Mouse (Mus musculus): Measurements from ENCODE around the gene Rps29.
"Not testable (repeated sequence)": the region's sequence is repeated elsewhere in the genome, so short reads cannot be mapped to it uniquely, and the experiment has no call there.

The Rps29 gene

GRCm38 (mm10) chr12:69179371-69179770 lies 20.4 kb upstream of the Rps29 start:
- DNase-seq (ENCODE audit: low spot score in 2 of 2) = no peak

DNA sequence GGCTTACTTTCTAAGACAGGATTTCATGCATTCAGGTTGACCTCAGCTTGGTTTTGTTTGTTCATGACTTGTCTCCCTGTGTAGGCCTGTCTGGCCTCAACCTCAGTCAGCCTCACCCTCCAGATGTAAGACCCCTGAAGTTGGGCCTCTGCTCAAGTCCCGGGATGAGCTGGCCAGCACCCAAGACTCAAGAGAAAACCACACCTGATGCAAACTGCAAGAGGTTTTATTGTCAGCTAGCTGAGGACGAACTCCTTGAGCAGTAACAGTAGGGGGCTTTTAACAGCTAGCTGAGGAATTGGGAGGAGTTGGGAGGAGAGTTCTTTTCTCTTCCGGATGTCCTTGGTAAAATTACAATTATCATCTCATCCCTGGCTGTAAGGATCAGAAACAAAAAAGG lies 18.5 kb upstream of the Rps29 start:
- no peak for DNase-seq (ENCODE audit: low spot score in 2 of 2)

- DNase-seq (ENCODE audit: low spot score in 2 of 2) = no peak
Measured at GRCm38 (mm10) chr12:69175975-69176374, 17.0 kb upstream of the Rps29 start.

- DNase-seq (ENCODE audit: low spot score in 2 of 2) = no peak
Measured at GRCm38 (mm10) chr12:69171307-69171706, 12.3 kb upstream of the Rps29 start.

DNA sequence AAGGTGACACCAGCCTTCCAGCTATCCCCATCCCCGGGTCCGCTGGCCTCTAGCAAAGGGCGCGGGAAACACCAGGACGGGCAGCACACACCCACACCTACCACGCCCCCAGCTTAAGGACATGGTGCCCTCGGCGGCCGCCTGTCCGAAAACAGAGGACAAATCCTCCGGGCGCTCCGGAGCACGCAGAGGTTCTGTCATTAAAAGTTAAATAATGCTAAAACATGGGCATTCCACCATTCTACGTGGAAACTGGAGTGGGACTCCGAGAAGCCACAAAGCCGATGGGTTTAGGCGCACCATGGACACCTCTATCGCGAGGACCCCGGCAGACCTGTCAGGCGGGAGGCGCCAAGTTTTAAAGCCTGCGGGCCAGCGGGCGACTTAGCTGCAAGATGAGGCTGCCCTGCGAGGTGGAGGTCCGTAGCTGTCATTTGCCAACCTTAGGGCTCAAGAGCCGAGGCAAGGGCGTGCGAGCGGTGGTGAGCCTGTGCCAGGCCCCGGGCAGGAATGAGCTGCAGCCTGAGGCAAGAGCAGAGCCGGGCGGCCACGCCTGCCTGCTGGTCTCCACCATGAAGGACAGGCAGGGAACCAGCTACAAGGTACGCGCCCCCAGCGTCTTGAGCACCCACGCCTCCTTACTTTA lies 9.6 kb upstream of the Rps29 start, which contains the start of gene Lrr1:
Gene Lrr1 (plus strand): TSS at position 354 of the 646 bp plus-strand sequence.
- DNase-seq (ENCODE audit: low spot score in 2 of 2) = peak; percentile 82 to 86

DNA sequence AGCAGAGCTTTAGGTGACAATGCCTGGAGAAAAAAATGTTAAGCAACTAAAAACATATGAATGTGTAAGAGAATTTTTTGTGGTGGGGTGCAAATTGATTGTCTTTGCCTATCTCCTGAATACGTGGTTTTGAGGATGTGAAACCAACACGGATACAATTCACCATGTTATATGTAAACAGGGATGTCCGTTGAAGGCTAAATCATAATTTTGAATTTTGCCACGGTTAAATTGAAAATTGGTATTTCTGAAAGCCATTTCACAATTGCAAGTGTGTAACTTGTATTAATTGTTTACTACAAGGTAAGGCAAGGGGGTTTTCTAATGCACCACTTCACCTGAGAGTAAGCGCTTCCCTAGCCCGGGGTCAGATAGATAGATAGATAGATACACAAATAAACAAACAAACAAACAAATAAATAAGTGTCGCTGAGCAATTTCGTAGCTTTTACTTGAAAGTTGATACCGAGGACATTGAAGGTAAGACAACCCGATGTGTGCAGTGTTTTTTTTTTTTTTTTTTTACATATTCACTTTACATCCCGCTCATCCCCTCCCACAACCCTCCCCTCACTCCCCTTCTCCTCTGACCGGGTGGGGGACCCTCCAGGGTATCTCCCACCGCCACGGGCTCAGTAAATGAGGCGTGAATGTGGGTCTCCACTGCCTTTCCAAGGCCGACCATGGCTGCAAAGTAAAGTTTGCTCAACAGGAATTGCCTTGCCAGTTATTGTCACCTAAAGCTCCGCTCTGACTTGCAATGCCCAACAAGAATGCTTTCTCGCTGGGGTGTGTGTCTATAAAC lies 8.9 kb upstream of the Rps29 start:
- DNase-seq (ENCODE audit: low spot score in 2 of 2) = no peak

- not testable (repeated sequence) for DNase-seq (ENCODE audit: low spot score in 2 of 2)
Measured at GRCm38 (mm10) chr12:69166861-69167581, 8.0 kb upstream of the Rps29 start.

GRCm38 (mm10) chr12:69164904-69165303 lies 5.9 kb upstream of the Rps29 start:
- DNase-seq (ENCODE audit: low spot score in 2 of 2) = no peak

DNA sequence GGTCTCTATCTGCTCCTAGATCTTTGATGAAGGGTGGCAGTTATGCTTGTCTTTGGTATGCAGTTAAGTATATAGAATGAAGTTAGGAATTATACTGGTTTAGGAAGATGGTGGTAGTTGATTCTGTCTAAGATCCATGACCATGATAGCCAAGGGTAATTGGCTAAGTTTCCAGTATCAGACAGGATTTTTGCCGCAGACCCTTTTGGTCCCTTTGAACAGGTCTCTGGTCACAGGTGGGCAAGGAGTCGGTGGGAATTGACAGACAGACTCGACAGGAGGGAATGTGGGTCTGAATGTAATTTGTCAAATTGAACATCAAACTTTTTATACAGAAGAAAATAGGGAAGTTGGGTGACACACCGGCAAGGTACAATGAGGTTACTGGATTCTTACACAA lies 4.6 kb upstream of the Rps29 start:
- not testable (repeated sequence) for DNase-seq (ENCODE audit: low spot score in 2 of 2)

DNA sequence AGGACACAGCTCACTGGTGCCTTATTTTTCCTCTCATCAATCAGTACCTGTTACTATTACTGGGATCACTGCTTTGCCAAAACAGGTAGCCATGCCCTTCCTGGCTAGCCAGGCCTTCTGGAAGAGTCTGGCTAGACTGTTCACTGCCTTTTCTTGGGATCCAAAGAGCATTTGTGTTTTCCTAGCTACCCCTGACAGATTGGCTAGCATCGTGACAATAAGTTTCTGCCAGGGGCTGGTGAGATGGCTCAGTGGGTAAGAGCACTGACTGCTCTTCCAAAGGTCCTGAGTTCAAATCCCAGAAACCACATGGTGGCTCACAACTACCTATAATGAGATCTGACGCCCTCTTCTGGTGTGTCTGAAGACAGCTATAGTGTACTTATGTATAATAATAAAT lies 1.7 kb upstream of the Rps29 start:
- DNase-seq (ENCODE audit: low spot score in 2 of 2) = not testable (repeated sequence)

DNA sequence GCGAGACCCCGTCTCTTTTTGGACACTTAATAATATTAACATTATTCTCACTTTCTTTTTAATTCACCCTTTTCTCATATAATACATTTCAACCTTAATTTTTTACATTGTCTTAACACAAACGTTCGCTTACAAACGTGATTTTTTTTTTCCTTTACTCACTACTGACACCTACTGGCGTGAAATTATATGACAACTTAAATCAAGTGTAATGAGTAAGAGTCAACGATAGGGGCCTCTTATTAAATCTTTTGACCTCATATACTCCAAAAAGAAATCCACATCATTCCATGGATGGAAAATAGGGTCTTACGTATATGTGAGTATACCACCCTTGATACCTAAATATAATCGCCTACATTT lies 573 bp upstream of the Rps29 start:
- DNase-seq (ENCODE audit: low spot score in 2 of 2) = no peak

GRCm38 (mm10) chr12:69158366-69158764 lies 621 bp downstream of the Rps29 start:
- no peak for DNase-seq (ENCODE audit: low spot score in 2 of 2)

GRCm38 (mm10) chr12:69157107-69157506 lies 1.9 kb downstream of the Rps29 start:
- no peak for DNase-seq (ENCODE audit: low spot score in 2 of 2)

GRCm38 (mm10) chr12:69156436-69156835 lies 2.5 kb downstream of the Rps29 start:
- DNase-seq (ENCODE audit: low spot score in 2 of 2) = no peak

GRCm38 (mm10) chr12:69155923-69156322 lies 3.1 kb downstream of the Rps29 start:
- DNase-seq (ENCODE audit: low spot score in 2 of 2) = no peak

GRCm38 (mm10) chr12:69150049-69150448 lies 8.9 kb downstream of the Rps29 start:
- DNase-seq (ENCODE audit: low spot score in 2 of 2) = no peak

DNA sequence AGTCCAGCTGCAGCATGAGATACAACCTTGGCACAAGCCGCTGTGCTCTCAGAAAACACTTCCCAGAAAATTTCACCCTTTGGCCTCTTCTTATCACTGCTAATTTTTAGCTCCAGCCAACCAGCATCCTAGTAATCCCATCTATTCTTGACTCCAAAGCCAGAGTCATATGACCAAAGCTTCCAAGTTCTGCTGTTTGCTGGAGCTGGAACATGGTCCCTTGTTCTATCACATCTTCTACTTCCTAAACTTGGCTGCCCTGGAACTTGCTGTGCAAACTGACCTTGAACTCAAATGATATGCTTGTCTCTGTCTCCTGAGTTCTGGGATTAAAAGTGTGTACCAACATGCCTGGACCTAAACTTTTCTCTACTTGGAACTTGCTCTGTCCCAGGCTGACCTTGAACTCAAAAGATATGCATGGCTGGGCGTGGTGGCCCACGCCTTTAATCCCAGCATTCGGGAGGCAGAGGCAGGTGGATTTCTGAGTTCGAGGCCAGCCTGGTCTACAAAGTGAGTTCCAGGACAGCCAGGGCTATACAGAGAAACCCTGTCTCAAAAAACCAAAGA lies 11.7 kb downstream of the Rps29 start:
- DNase-seq (ENCODE audit: low spot score in 2 of 2) = no peak

GRCm38 (mm10) chr12:69143460-69143859 lies 15.5 kb downstream of the Rps29 start:
- no peak for DNase-seq (ENCODE audit: low spot score in 2 of 2)

DNA sequence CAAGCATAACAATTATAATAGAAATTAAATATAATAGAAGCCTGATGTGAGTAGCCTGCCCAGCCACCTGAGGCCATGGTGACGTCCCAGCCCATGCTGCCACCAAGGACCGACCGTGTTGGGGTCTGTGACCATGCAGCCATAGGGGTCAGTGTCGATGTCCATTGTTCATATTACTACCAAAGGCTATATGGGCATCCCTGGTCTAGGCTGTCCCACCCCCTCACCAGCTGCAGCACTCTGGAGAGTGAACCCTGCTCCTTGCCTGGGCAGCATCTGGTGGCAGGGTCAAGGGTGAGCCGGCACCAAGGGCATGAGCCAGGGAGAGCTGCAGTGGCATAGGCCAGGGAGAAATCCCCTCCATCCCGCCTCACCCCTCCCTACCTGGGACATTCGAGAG lies 19.1 kb downstream of the Rps29 start:
- no peak for DNase-seq (ENCODE audit: low spot score in 2 of 2)

DNA sequence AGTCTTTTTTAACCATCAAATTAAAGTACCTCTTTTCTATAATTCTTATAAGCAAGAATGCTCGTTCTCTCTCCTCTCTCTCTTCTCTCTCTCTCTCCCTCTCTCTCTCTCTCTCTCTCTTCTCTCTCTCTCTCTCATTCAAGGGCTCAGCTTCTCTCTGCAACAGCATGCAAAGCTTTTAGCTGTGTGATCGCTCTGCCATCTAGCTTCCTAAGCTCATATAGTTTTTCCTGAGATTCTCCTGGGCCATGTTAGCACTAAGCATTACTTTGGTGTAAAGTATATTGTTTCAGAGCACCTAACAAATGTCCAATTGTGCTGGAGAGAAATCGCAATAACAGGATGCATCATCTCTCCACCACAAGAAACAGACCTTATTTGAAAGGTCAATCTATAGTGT lies 19.8 kb downstream of the Rps29 start:
- no peak for DNase-seq (ENCODE audit: low spot score in 2 of 2)

DNA sequence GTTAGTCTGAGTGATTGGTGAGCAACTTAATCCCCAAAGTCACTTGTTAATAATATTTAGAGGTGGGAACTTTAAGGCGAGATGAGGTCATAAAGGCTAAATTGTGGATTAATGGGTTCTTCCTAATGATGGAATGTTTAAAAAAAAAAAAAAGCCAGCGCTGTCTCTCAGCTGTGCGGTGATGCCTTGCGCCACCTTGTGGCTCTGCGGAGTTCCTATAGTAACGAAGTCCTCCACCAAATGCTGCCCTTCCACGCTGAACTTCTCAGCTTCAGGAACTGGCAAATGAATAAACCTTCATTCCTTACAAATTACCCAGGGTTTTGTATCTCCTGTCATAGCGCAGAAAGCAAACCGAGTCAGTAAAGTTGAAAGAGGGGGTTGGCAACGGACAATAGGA lies 27.0 kb downstream of the Rps29 start:
- DNase-seq (ENCODE audit: low spot score in 2 of 2) = peak; percentile 51 to 79

DNA sequence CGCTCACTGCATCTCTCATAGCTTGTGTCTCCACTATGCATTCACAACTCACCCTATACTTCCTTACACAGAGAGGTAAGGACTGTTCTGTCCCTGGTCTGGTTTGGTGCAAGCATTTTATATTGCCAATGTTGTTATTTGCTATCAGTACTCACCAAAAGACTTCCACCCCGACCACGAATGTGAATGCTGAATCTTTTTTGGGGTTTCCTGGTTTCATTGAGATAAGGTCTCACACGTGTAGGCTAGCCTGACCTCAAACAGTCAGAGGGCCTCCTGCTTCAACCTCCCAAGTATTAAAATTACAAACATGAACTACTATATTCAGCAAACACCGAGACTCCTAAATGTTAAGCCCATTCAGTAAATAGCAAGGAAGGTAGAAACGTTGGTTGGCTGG lies 27.7 kb downstream of the Rps29 start:
- no peak for DNase-seq (ENCODE audit: low spot score in 2 of 2)
